Mouse (Mus musculus): ENCODE data around the gene Snx9. TPM values are rescaled to one million over a fixed set of nuclear protein-coding genes. Genes with fewer than 3 reads are reported as not detected.
A peak's percentile ranks its signal among the peaks of the same experiment; 100 is the strongest.

The Snx9 gene
- total RNA-seq, 1 experiment from 2014 or later = 48.4 TPM

GRCm38 (mm10) chr17:5929031-5929430 is 87.9 kb downstream of the Snx9 start:
- DNase-seq = no peak

DNA sequence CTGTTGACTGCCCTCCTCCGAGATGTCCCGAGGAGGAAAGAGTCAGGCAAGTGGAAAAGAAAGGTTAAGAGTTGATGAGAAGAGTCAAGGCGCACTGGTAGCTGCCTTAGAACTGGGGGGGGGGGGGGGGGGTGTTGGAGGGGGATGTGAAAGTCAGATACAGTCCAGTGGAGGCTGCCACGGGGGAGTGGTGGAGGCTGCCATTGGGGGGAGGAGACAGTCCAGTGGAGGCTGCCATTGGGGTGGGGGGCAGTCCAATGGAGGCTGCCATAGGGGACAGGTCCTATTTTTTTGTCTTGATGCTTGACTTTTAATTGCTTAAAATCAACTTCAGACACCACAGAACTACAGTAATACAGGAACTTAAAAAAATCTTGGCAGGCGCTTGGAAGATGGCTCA is 91.0 kb downstream of the Snx9 start:
- no peak for DNase-seq

DNA sequence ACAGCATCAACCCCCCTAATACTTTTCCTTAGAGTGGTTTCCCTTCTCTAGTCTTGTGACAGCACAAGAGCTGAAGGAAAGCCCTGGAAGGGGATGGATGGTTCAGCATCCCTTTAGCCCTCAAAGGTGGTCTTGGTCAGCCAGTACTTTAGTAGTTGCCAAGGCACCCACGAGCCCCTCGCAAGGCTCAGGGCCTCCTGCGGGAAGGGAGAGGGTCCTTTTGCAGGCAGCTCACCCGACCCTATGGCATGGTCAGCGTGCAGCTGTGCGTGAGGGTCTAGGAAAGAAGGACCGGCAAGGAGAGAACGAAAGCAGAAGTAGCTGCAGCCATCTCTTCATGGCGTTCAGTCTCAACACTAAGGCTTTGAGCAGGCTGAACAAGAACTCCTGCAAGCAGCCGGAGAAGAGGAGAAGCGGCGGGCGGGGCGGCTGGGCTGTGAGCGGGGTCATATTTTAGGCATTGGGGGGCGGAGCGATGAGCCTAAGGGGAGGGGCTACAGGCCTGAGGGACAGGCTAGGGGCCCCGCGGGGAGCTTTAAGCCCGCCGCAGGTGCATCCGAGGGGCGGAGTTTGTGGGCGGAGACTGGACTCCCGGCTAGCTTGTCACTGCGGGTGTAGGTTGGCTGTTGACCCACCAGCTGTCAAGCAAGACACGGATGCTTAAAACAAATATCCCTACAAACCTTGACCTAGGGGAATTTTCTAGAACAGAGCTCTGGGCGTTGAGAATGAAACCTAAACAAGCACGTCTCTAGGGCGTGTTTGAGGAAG is 93.6 kb downstream of the Snx9 start:
- peak; percentile 89 for DNase-seq

DNA sequence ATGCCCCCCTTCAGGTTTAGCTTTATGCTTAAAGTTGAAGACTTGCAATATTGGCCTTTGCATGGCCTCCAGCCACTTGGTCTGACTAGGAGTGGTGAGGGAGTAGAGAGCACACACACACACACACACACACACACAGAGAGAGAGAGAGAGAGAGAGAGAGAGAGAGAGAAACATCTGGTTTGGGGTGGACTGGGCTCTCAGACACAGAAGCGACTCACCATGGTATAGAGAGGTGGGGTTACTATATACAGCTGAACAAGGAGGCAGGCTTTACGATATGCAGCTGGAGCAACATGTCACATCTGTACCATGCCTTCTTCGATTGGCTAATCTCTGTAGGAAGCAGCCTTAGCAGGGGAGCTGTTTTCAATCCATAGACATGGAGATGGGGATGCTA is 94.6 kb downstream of the Snx9 start:
- DNase-seq = no peak

DNA sequence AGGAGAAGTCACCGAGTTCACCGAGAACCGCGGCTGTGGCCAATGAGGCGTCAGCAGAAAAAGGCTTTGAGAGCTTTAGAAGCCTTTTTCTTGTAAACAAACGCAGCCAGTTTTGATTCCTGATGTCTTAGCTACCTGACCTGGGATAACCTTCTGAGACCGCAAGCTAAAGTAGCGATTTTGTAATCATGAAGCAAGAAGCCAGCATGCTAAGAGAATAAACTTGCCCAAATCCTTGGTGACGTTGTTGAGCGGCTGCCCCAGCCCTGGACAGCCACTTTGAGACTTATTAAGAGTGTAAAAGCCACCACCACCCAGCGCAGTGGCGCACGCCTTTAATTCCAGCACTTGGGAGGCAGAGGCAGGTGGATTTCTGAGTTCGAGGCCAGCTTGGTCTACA is 95.1 kb downstream of the Snx9 start:
- no peak for DNase-seq

- DNase-seq = peak; percentile 67
These were observed 96.3 kb downstream of the Snx9 start for GRCm38 (mm10) chr17:5937441-5937840.

DNA sequence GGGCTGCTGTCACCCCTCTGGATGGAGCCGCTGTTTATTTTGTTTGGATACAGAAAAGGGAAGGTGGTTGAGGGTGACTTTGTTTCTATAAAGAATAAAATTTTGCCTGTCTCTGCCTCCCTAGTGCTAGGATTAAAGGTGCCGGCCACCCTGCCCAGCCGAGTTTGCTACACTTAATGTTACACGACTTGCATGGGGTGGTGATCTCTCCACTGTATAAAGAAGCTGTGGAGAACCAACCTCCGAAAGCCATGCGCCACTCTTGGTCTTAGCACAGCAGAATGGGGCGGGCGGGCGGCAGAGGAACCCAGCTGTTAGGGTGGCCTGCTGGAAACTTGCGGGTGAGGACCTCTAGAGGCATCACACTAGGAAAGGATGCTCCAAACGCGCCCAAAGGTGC is 98.7 kb downstream of the Snx9 start:
- DNase-seq = no peak

GRCm38 (mm10) chr17:5940792-5941191 is 99.7 kb downstream of the Snx9 start:
- DNase-seq = peak; percentile 91

- peak; percentile 81 for DNase-seq
These were observed 100.3 kb downstream of the Snx9 start, which contains the start of gene Synj2 for GRCm38 (mm10) chr17:5941230-5942043. Gene Synj2 (plus strand): TSS chr17:5941280.

- no peak for DNase-seq
These were observed 101.0 kb downstream of the Snx9 start for GRCm38 (mm10) chr17:5942156-5942555.

DNA sequence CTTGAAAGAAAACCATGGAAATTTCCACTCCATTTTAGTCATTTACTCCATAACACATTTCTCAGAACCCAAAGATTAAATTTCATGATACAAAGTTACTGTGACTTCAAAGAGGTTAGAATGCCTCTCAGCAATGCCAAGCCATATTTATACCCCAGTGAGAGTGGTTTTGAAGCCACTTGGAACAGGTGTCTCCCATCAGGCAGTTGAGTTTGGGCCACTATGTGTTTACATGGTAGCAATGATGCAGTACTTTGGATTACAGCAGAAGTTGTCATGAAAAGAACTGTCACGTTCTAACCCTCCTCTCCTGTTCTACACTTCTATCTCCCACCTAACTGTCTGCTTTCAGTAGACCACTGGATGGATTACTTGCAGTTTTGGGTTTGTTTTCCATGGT is 101.9 kb downstream of the Snx9 start:
- DNase-seq = no peak

GRCm38 (mm10) chr17:5947039-5947438 is 105.9 kb downstream of the Snx9 start:
- no peak for DNase-seq

- no peak for DNase-seq
These were observed 111.3 kb downstream of the Snx9 start for GRCm38 (mm10) chr17:5952455-5952854.

GRCm38 (mm10) chr17:5956350-5957000 is 115.3 kb downstream of the Snx9 start:
- no peak for DNase-seq

GRCm38 (mm10) chr17:5957097-5957496 is 116.0 kb downstream of the Snx9 start:
- DNase-seq = peak; percentile 71

GRCm38 (mm10) chr17:5958229-5958628 is 117.1 kb downstream of the Snx9 start:
- DNase-seq = no peak

DNA sequence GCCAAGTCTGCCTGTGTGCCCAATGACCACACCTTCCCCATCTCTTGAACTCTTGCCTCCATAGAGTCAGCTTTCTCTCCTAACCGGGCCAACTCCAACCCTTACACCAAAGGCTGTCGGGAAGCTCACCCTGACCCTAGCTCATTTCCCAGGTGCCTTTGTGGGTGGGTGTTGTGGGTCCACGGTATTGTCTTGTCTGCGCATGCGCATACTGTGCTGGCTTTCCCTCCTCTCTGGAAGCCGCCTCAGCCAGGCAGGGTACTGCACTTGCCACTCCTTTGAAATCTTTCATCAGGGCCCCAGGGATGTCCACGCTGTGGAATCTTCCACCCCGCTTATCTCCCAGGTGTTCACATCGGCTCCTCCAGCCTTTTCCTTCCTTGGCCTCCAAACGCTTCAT is 117.5 kb downstream of the Snx9 start:
- DNase-seq = no peak

- DNase-seq = no peak
These were observed 118.0 kb downstream of the Snx9 start for GRCm38 (mm10) chr17:5959096-5959495.

DNA sequence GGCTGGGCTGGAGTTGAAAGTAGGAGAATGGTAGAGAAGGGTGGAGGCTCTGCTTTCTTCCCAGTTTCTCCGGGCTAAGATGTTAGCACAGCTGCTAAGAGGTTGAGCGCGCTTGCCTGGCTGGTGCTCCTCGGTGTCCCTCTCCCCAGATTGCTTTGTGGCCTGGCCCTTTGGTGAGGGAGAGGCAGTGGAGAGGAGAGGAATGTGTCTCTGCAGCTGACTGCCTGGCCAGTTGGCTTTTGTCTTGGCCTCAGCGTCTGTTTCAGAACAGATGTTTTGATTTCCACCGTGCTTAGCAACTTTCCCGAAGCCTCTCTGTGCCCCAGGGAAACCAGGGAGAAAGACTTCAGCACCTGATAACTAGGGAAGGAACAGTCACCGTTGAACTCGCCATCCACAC is 118.7 kb downstream of the Snx9 start:
- DNase-seq = no peak

DNA sequence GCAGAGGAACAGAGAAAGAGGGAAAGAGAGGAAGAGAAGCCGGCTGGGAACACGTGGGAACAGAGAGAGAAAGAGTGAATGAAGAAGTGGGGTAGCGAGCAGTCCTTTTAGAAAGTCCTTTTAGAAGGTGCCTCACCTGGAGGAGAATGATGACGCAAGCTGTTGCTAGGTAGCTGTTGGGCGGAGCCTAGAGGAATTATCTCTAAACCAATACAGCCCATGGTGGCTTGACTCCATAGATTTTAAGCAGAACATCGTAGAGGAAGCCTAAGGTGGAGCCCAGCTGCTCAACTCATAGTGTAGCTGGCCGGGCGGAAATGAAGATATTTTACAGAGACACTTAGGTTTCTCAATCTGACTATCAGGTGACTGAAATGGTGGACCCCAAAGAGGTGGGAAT is 122.6 kb downstream of the Snx9 start:
- DNase-seq = no peak

DNA sequence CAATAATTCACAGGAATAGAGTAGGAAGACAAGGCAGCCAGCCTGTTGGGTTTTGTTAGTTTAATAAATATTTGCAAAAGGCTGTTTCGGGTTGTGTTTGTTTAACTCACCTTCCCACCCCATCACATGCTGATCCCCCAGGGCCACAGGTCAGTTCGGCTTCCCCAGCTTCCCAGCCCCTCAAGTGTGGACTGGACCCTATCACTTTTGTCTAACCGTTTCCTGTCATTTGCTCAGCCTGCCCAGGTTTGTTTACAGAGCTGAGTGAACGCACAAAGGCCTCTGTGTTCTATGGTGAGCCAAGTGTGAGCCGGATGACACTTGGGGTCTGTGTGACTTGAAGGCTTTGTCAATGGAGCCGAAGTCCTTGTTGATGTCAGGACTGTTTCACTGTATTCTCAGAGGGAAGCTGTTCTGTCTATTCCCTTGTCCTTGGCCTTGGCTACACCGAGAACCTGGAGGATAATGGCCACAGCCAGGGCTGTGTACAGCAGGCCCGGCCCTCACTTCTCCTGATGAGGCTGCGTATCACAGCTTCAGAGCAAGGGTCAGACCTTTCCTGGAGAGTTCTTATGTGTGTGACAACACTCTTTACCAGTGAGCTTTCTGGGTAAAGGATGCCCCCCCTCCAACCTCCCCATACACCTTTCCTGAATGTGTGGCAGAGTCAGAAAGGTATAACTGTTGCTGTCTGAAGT is 124.1 kb downstream of the Snx9 start:
- DNase-seq = no peak

DNA sequence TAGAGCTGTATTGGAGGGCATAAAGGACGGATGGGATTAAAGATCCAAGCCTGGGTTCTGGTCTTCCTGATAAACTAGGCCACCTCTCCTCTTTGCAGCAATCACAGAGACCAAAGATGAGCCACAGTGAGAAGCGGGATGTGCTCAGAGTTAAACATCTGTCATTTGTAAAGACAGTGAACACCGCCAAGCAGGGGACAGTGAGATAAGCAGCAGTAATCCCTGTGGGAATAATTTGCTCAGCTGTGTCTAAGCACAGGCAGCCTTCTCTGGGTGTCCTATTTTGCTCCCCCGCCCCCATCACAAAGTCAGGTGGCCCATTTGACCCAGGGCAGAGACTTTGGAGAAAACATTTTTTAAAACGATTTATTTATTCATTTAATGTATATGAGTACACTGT is 125.6 kb downstream of the Snx9 start:
- no peak for DNase-seq
